Mouse (Mus musculus): ENCODE data around the gene Nrxn2.

- TF ChIP-seq CTCF (IDR thresholded peaks at IDR 0.05; ENCODE audit: low read depth, low read length) (no peak), GATA1 (IDR thresholded peaks at IDR 0.05; ENCODE audit: borderline replicate concordance, low read length) (no peak), POLR2AphosphoS5 (IDR thresholded peaks at IDR 0.05; ENCODE audit: insufficient replicate concordance, low read depth, low read length) (no peak)
Observed at GRCm38 (mm10) chr19:6454041-6454720, 35.6 kb downstream of the Nrxn2 start.

Measured in G1E (cell line).